Mouse (Mus musculus) heart, adult 2 months (tissue): Measurements from ENCODE around the gene Cabcoco1. TPM values are rescaled to one million over a fixed set of nuclear protein-coding genes. Genes with fewer than 3 reads are reported as not detected.

Experiments used
- DNase-seq, 2 experiments: peaks; one replicate each; pipeline ENCODE4 v3.0.0; 2021
- H3K27ac ChIP-seq: fragments of 200-600 bp; 2 replicates; pipeline ENCODE4 v1.8.1; 2022
- H3K27me3 ChIP-seq: fragments of 200-500 bp; 2 replicates; pipeline ENCODE4 v1.6.1; 2012; ENCODE audit warnings: mild to moderate bottlenecking, low read length, inconsistent platforms, mixed read lengths; ENCODE audit not compliant: control insufficient read depth, insufficient read depth
- H3K36me3 ChIP-seq: fragments of 200-500 bp; 2 replicates; pipeline ENCODE4 v1.6.1; 2012; ENCODE audit warnings: low read length, inconsistent platforms; ENCODE audit not compliant: control insufficient read depth, insufficient read depth
- H3K4me1 ChIP-seq: fragments of 200-500 bp; 2 replicates; pipeline ENCODE4 v1.6.1; 2011; ENCODE audit warnings: low read length; ENCODE audit not compliant: control insufficient read depth, insufficient read depth
- H3K4me3 ChIP-seq: fragments of 200-600 bp; 2 replicates; pipeline ENCODE4 v1.8.1; 2022
- H3K79me2 ChIP-seq: fragments of 200-500 bp; replicated peaks from 2 replicates; pipeline ENCODE4 v1.6.1; 2012; ENCODE audit warnings: mild to moderate bottlenecking, inconsistent platforms, low read length, moderate library complexity, mixed read lengths; ENCODE audit not compliant: control insufficient read depth, insufficient read depth
- H3K9ac ChIP-seq: fragments of 200-500 bp; 2 replicates; pipeline ENCODE4 v1.6.1; 2012; ENCODE audit warnings: low read depth, mild to moderate bottlenecking, control low read depth, inconsistent platforms, low read length, mixed read lengths
- CTCF ChIP-seq: fragments of 200-600 bp; IDR thresholded peaks from 2 replicates; pipeline ENCODE4 v1.8.1; 2022; ENCODE audit warnings: antibody characterized with exemption, mild to moderate bottlenecking, moderate library complexity
- EP300 ChIP-seq: fragments of 200-500 bp; IDR thresholded peaks from 2 replicates; pipeline ENCODE4 v1.6.1; 2011; ENCODE audit warnings: low read depth, low read length, control low read depth; ENCODE audit not compliant: insufficient read depth
- POLR2A ChIP-seq: fragments of 200-500 bp; IDR thresholded peaks from 2 replicates; pipeline ENCODE4 v1.6.1; 2011; ENCODE audit warnings: mild to moderate bottlenecking, low read depth, low read length, control low read depth; ENCODE audit not compliant: insufficient read depth
- WGBS: fragments of 180-500 bp; shearing (Covaris S2); methylation state at CpG from one replicate; pipeline ENCODE4 v1.1.7; 2018; 5-methylcytosine and 5-hydroxymethylcytosine counted together
- intact Hi-C: fragments of 180-260 bp; cut with DNase I; formaldehyde crosslinking; loops from one replicate; pipeline ENCODE4 v1.15.1; 2025
- long read RNA-seq: library from polyadenylated mRNA; stranded (forward); transcript quantifications from one replicate; pipeline ENCODE4 v2.0.0, GENCODE M21; 2021
- polyA plus RNA-seq: library from polyadenylated mRNA; depleted of rRNA; stranded (reverse); fragments of >200 nt; gene quantifications from 2 replicates; pipeline ENCODE4 v1.2.3, GENCODE M21; 2012; rRNA removed
- total RNA-seq, 2 experiments: library from RNA; stranded (reverse); gene quantifications; 2 replicates each; pipeline ENCODE4 v1.2.3; 2021

Gene Cabcoco1
- total RNA-seq (10 to 100 TPM; 18.0 to 23.0 TPM), polyA plus RNA-seq (8.6 and 15.1 TPM in 2 replicates)
- long read RNA-seq, transcript Cabcoco1-201 (8 exons, 1,262 nt): major isoform, 32 of 35 reads
- long read RNA-seq, partial matches to known transcripts: 2 of 35 reads
- long read RNA-seq, other reads (novel, unspliced or antisense): 1 of 35 reads

- no peaks in the 10 kb centered on the region for H3K27me3 ChIP-seq
- no peaks in the 10 kb centered on the region for H3K79me2 ChIP-seq
- H3K4me1 ChIP-seq: peaks cover 3% of the 10 kb centered on the region
- peak within 1 kb of the TSS; percentile 58 for H3K9ac ChIP-seq
- DNase-seq: peak; percentile 62 to 71
- TF ChIP-seq CTCF (no peak), EP300 (no peak), POLR2A (no peak)
- H3K4me3 ChIP-seq: peak within 1 kb of the TSS; percentile 47
- 10% methylated on average over 17 of the region's 17 CpGs for WGBS
- no peaks in the 10 kb centered on the region for H3K36me3 ChIP-seq
- intact Hi-C loops: no loop called here
- H3K27ac ChIP-seq: peak within 1 kb of the TSS; percentile 54
Observed at GRCm38 (mm10) chr10:68541139-68541942, at the start of gene Cabcoco1. Gene Cabcoco1, minus strand, starts transcription at chr10:68541896.

- Histone ChIP-seq H3K9ac (no peak overlapping the region), H3K27me3 (no peaks in the 10 kb centered on the region), H3K27ac (no peak overlapping the region), H3K79me2 (no peaks in the 10 kb centered on the region), H3K36me3 (no peaks in the 10 kb centered on the region), H3K4me1 (no peaks in the 10 kb centered on the region), H3K4me3 (no peak overlapping the region)
- TF ChIP-seq EP300 (no peak), POLR2A (no peak), CTCF (no peak)
- no peak for DNase-seq
- 75% methylated on average over 11 of the region's 11 CpGs for WGBS
- intact Hi-C loops: no loop called here
Observed at GRCm38 (mm10) chr10:68589530-68590252, 48.0 kb upstream of the Cabcoco1 start.

- Histone ChIP-seq H3K9ac (no peak overlapping the region), H3K27ac (no peak overlapping the region), H3K79me2 (no peaks in the 10 kb centered on the region), H3K4me1 (no peaks in the 10 kb centered on the region), H3K27me3 (no peaks in the 10 kb centered on the region), H3K4me3 (no peak overlapping the region), H3K36me3 (no peaks in the 10 kb centered on the region)
- TF ChIP-seq POLR2A (no peak), CTCF (no peak), EP300 (no peak)
- intact Hi-C loops: no loop called here
- no peak for DNase-seq
- WGBS: 78% methylated on average over 4 of the region's 4 CpGs
Observed at GRCm38 (mm10) chr10:68587416-68588040, 45.8 kb upstream of the Cabcoco1 start.

GRCm38 (mm10) chr10:68577321-68577720 is 35.6 kb upstream of the Cabcoco1 start:
- DNase-seq: no peak
- 50% methylated on average over 9 of the region's 9 CpGs for WGBS
- H3K79me2 ChIP-seq: no peaks in the 10 kb centered on the region
- no peaks in the 10 kb centered on the region for H3K27me3 ChIP-seq
- no peak for TF ChIP-seq POLR2A
- TF ChIP-seq EP300: no peak
- TF ChIP-seq CTCF: no peak
- H3K9ac ChIP-seq: no peak overlapping the region
- no peaks in the 10 kb centered on the region for H3K36me3 ChIP-seq
- H3K4me3 ChIP-seq: no peak overlapping the region
- H3K4me1 ChIP-seq: no peaks in the 10 kb centered on the region
- intact Hi-C loops: no loop called here
- no peak overlapping the region for H3K27ac ChIP-seq

GRCm38 (mm10) chr10:68568172-68568571 is 26.5 kb upstream of the Cabcoco1 start:
- no peak for DNase-seq
- no peak overlapping the region for H3K27ac ChIP-seq
- no peaks in the 10 kb centered on the region for H3K79me2 ChIP-seq
- no peak overlapping the region for H3K4me3 ChIP-seq
- no peaks in the 10 kb centered on the region for H3K27me3 ChIP-seq
- intact Hi-C loops: no loop called here
- TF ChIP-seq CTCF (no peak), EP300 (no peak), POLR2A (no peak)
- H3K9ac ChIP-seq: no peak overlapping the region
- H3K4me1 ChIP-seq: no peaks in the 10 kb centered on the region
- no peaks in the 10 kb centered on the region for H3K36me3 ChIP-seq
